Mouse (Mus musculus) liver, embryonic 11.5 days (tissue): ENCODE measurements around the gene Emc6. TPM values are rescaled to one million over a fixed set of nuclear protein-coding genes. Genes with fewer than 3 reads are reported as not detected.
A peak's percentile ranks its signal among the peaks of the same experiment; 100 is the strongest.

Source experiments
- ATAC-seq: fragments of 200-750 bp; cut with Nextera tagmentation; replicated peaks from 2 replicates; pipeline ENCODE4 v1.8.0; 2017; ENCODE audit warnings: moderate number of reproducible peaks, mild to moderate bottlenecking, moderate TSS enrichment, moderate library complexity; ENCODE audit not compliant: low FRiP score
- DNase-seq: peaks from one replicate; pipeline ENCODE4 v3.0.0-alpha.2; 2017; ENCODE audit warnings: low spot score
- H3K27ac ChIP-seq: fragments of 300-500 bp; sonication (generic); 2 replicates; pipeline ENCODE4 v1.5.1; 2014; ENCODE audit warnings: mild to moderate bottlenecking, low read depth, low read length, control low read depth
- H3K27me3 ChIP-seq: fragments of 300-500 bp; sonication (generic); replicated peaks from 2 replicates; pipeline ENCODE4 v1.6.1; 2014; ENCODE audit warnings: low read length, mixed read lengths; ENCODE audit not compliant: control insufficient read depth, insufficient read depth
- H3K36me3 ChIP-seq: fragments of 300-500 bp; sonication (generic); 2 replicates; pipeline ENCODE4 v1.6.1; 2014; ENCODE audit warnings: mild to moderate bottlenecking, low read length, moderate library complexity, mixed read lengths; ENCODE audit not compliant: control insufficient read depth, insufficient read depth
- H3K4me1 ChIP-seq: fragments of 300-500 bp; sonication (generic); replicated peaks from 2 replicates; pipeline ENCODE4 v1.6.1; 2014; ENCODE audit warnings: low read length, mixed read lengths; ENCODE audit not compliant: control insufficient read depth, insufficient read depth
- H3K4me2 ChIP-seq: fragments of 300-500 bp; sonication (generic); 2 replicates; pipeline ENCODE4 v1.6.1; 2014; ENCODE audit warnings: mild to moderate bottlenecking, control low read depth, moderate library complexity
- H3K4me3 ChIP-seq: fragments of 300-500 bp; sonication (generic); 2 replicates; pipeline ENCODE4 v1.5.1; 2014; ENCODE audit warnings: low read depth, low read length, control low read depth
- H3K9ac ChIP-seq: fragments of 300-500 bp; sonication (generic); 2 replicates; pipeline ENCODE4 v1.6.1; 2014; ENCODE audit warnings: low read depth, low read length, control low read depth
- H3K9me3 ChIP-seq: fragments of 300-500 bp; sonication (generic); 2 replicates; pipeline ENCODE4 v1.6.1; 2016; ENCODE audit warnings: low read length, inconsistent platforms, mixed read lengths; ENCODE audit not compliant: control insufficient read depth
- WGBS: fragments of 180-500 bp; shearing (Covaris S2); extraction: QIAGEN DNeasy Blood & Tissue Kit; methylation state at CpG from one replicate; pipeline ENCODE4 v1.1.7; 2014; 5-methylcytosine and 5-hydroxymethylcytosine counted together
- polyA plus RNA-seq: library from polyadenylated mRNA; unstranded; fragments of >200 nt; fragmentation: Nextera tagmentation; extraction: Ambion mirVana; gene quantifications from 2 replicates; pipeline ENCODE4 v1.2.1, GENCODE M21; 2014

Gene Emc6
- polyA plus RNA-seq, result 145 and 148 TPM in 2 replicates

DNA sequence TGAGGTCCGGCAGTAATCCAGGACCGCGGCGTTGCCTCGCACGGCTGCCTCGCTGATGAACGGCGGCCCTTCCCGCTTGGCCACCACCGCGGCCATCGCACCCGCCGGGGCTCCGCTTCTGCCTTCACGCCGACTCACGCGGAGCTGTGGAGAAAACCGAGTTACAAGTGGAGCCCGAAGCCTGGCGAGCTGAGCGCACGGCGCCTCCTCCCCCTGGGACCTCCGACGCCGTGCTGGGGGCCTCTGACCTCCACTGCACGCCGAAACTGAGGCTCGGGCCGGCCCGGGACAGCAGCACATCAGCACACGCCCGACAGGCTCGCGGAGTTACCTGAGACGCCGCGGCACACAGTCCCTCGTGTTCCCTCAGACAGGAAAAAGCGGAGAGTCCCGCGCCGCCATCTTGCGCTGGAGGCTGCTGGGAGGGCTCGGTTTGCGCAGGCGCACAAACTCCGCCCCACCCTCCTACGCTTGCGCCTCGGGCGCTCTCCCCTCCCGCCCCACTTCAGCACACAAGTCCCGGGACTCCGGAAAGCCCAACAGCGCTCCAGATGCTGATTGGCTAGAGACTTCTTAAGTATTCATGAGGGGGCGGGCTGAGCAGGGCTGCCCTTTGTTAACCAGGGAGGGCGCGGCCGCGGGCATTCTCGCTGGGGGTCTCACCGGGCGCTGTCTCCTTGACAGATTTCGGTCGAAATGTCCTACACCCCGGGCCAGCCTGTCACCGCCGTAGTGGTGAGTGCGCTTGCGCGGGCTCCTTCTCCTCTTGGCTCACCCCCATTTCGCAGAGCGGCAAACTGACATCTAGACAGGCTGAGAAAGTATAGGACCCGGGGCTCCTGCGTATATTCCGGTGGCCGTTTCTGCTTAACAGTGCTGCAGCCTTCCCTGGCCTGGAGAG lies at the start of gene Emc6, which contains the start of gene Tax1bp3:
Gene Emc6, minus strand, starts transcription at position 430 of the 901 bp plus-strand sequence.
Gene Tax1bp3, plus strand, starts transcription at position 476 of the 901 bp plus-strand sequence.
- Histone ChIP-seq H3K4me2 (peak within 1 kb of the TSS; percentile 94), H3K4me3 (peak within 1 kb of the TSS; percentile 96), H3K9ac (peak within 1 kb of the TSS; percentile 97), H3K4me1 (peaks cover 19% of the 10 kb centered on the region), H3K27me3 (no peaks in the 10 kb centered on the region), H3K36me3 (peaks cover 7% of the 10 kb centered on the region; the same call in 1 of the 2 replicates), H3K27ac (peak within 1 kb of the TSS; percentile 88), H3K9me3 (no peaks in the 10 kb centered on the region)
- DNase-seq, result peak; percentile 87
- peak; percentile 98 for ATAC-seq
- under 1% methylated on average over 80 of the region's 81 CpGs for WGBS

GRCm38 (mm10) chr11:73225856-73226255 lies 49.0 kb upstream of the Emc6 start:
- DNase-seq, result no peak

DNA sequence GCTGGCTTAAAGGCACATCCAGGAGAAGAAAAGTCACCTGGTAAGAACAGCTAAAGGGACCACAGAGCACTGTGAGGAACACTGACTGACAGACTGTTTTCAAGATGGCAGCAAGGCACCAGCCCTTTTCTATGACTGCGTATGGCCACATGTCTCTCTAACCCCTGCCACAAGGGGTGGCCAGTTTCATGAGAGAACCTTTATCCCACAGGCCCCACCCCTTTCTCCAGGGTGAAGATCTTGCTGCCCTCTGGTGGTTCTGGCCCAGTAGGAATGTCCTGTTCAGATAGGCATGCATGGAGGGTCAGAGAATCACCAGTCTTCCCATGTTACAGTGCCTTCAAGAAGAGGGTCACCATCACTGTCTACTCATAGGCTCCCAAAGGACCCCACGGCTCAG lies 47.1 kb upstream of the Emc6 start:
- Histone ChIP-seq H3K4me3 (no peak overlapping the region), H3K4me1 (no peaks in the 10 kb centered on the region), H3K36me3 (no peaks in the 10 kb centered on the region), H3K27ac (no peak overlapping the region), H3K4me2 (no peak overlapping the region), H3K27me3 (no peaks in the 10 kb centered on the region), H3K9ac (no peak overlapping the region), H3K9me3 (no peaks in the 10 kb centered on the region)
- DNase-seq (no peak), ATAC-seq (peak; percentile 68)
- 62% methylated on average over 2 of the region's 2 CpGs for WGBS

More at GRCm38 (mm10) chr11:73225856-73226255, 49.0 kb upstream of the Emc6 start:
- Histone ChIP-seq H3K27me3 (no peaks in the 10 kb centered on the region), H3K9ac (no peak overlapping the region), H3K36me3 (no peaks in the 10 kb centered on the region), H3K4me1 (no peaks in the 10 kb centered on the region), H3K27ac (no peak overlapping the region), H3K9me3 (no peaks in the 10 kb centered on the region), H3K4me2 (no peak overlapping the region), H3K4me3 (no peak overlapping the region)
- 86% methylated on average over 6 of the region's 6 CpGs for WGBS
- no peak for ATAC-seq

- ATAC-seq, result no peak
- H3K9me3 ChIP-seq, result no peaks in the 10 kb centered on the region
- DNase-seq, result no peak
- H3K27ac ChIP-seq, result no peak overlapping the region
- no peaks in the 10 kb centered on the region for H3K27me3 ChIP-seq
- H3K4me1 ChIP-seq, result no peaks in the 10 kb centered on the region
- H3K36me3 ChIP-seq, result no peaks in the 10 kb centered on the region
- 27% methylated on average over 5 of the region's 5 CpGs for WGBS
- no peak overlapping the region for H3K9ac ChIP-seq
- no peak overlapping the region for H3K4me2 ChIP-seq
- H3K4me3 ChIP-seq, result no peak overlapping the region
These were observed 46.0 kb upstream of the Emc6 start for GRCm38 (mm10) chr11:73222846-73223245.

DNA sequence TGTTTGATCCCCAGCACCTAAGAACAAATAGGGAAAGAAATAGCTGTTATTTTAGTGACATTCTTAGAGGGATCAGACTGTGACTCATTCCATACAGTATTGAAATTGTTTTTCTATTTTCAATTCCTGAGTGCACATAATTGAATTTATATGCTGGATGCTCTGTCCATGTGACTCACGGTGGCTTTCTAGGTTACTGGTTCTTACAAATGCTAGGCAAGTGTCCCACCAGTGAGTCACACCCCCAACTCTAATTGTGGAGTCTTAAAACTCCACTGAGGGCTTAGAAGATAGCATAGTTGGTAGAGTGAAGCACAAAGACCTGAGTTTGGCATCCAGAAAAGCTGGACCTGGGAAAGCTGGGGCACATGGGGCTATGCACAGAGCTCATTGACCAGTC lies 43.8 kb upstream of the Emc6 start:
- no peaks in the 10 kb centered on the region for H3K27me3 ChIP-seq
- no peaks in the 10 kb centered on the region for H3K4me1 ChIP-seq
- H3K27ac ChIP-seq, result no peak overlapping the region
- no peaks in the 10 kb centered on the region for H3K9me3 ChIP-seq
- H3K36me3 ChIP-seq, result no peaks in the 10 kb centered on the region
- WGBS, result 86% methylated on average over 1 of the region's 1 CpGs
- no peak for ATAC-seq
- no peak overlapping the region for H3K4me3 ChIP-seq
- no peak for DNase-seq
- H3K9ac ChIP-seq, result no peak overlapping the region
- no peak overlapping the region for H3K4me2 ChIP-seq

GRCm38 (mm10) chr11:73219671-73220070 lies 42.8 kb upstream of the Emc6 start:
- H3K9ac ChIP-seq, result no peak overlapping the region
- no peaks in the 10 kb centered on the region for H3K9me3 ChIP-seq
- WGBS, result 54% methylated on average over 2 of the region's 2 CpGs
- H3K4me2 ChIP-seq, result no peak overlapping the region
- no peak overlapping the region for H3K27ac ChIP-seq
- no peaks in the 10 kb centered on the region for H3K36me3 ChIP-seq
- no peak for DNase-seq
- no peaks in the 10 kb centered on the region for H3K4me1 ChIP-seq
- no peak for ATAC-seq
- no peaks in the 10 kb centered on the region for H3K27me3 ChIP-seq
- no peak overlapping the region for H3K4me3 ChIP-seq

DNA sequence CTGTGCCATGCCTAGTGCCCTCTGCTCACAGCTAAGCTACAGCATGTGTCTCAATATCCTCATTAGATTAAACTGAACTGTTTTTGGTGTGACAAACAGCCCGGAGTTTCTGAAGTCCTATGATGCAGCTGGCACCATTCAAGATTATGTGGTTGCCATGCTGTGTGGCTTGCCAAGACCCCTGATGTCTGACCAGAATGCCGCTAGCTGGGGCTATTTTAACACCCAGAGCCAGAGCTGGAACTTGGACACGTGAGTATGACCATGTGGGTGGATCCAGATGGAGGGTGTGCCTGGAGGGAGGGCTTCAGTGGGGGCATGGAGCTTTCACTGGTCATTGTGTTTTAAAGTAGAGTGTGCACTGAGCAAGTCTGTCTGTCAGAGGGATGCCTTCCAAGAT lies 37.1 kb upstream of the Emc6 start:
- Histone ChIP-seq H3K4me3 (no peak overlapping the region), H3K4me1 (no peaks in the 10 kb centered on the region), H3K9ac (no peak overlapping the region), H3K4me2 (no peak overlapping the region), H3K36me3 (no peaks in the 10 kb centered on the region), H3K27me3 (no peaks in the 10 kb centered on the region), H3K27ac (no peak overlapping the region), H3K9me3 (no peaks in the 10 kb centered on the region)
- 67% methylated on average over 3 of the region's 3 CpGs for WGBS
- ATAC-seq (no peak), DNase-seq (no peak)

DNA sequence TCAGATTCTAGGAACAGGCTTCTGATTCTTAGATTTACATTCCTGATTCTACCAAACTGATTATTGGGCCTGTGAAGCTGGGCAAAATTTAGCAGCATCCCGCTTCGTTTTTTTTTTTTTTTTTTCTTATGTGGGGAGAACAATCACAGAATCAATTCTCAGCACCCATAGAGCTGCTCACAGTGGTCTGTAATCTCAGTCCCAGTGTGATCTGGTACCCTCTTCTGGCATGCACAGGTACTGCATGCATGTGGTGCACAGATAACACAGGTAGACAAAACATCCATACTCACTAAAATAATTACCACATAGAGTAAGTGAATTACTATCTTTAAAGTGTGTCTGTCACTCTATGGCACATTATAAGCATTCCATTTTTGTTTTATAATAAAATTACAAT lies 30.8 kb upstream of the Emc6 start:
- DNase-seq (no peak), ATAC-seq (no peak)
- H3K27ac ChIP-seq, result no peak overlapping the region
- H3K4me2 ChIP-seq, result no peak overlapping the region
- H3K27me3 ChIP-seq, result no peaks in the 10 kb centered on the region
- H3K36me3 ChIP-seq, result no peaks in the 10 kb centered on the region
- H3K9ac ChIP-seq, result no peak overlapping the region
- H3K9me3 ChIP-seq, result no peaks in the 10 kb centered on the region
- H3K4me1 ChIP-seq, result no peaks in the 10 kb centered on the region
- H3K4me3 ChIP-seq, result no peak overlapping the region
- 68% methylated on average over 2 of the region's 2 CpGs for WGBS

DNA sequence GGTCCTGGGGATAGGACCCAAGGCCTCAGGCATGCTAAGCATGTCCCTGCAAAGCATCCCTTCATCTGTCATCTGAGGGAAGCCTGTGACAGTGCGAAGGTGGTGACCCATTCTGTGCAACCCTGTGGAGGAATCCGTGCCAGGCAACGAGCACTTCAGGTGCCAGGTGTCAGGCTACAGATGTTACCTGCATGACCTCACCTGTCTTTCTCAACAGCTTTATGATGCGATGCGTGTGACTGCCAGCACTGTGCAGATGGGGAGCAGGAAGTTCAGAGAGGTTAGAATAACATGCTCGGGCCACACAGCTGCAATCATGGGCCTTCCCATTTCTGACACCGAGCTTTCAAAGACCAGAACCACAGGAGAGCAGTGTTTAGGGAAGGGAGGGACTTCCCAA lies 28.4 kb upstream of the Emc6 start:
- no peaks in the 10 kb centered on the region for H3K27me3 ChIP-seq
- ATAC-seq, result no peak
- H3K9ac ChIP-seq, result no peak overlapping the region
- no peak overlapping the region for H3K4me3 ChIP-seq
- no peak for DNase-seq
- H3K36me3 ChIP-seq, result no peaks in the 10 kb centered on the region
- H3K4me1 ChIP-seq, result no peaks in the 10 kb centered on the region
- no peak overlapping the region for H3K4me2 ChIP-seq
- H3K27ac ChIP-seq, result no peak overlapping the region
- WGBS, result 78% methylated on average over 7 of the region's 7 CpGs
- H3K9me3 ChIP-seq, result no peaks in the 10 kb centered on the region
